Mouse (Mus musculus): ENCODE results near the gene Gm1979.
"Not testable (repeated sequence)": the region's sequence is repeated elsewhere in the genome, so short reads cannot be mapped to it uniquely, and the experiment has no call there.

Gene Gm1979

DNA sequence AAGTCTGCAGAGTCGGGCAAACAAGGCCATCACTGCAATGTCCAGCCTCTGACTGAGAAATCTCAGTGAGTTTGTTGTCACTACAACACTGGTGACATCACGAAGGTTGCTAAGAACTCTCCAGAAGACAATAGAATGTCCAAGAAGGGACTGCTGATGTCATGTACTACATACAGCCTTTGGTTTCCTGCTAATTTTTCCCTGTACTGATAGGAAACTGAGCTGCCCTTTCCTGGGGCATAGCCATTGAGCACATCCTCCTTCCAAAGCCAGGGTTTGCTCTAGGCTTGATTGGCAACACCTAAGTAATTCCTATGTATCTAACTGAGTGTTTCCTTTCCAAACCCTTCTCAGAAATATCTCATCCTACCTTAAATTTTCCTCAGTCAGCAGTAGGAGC, at the start of gene Gm1979:
TSS of gene Gm1979 (minus strand) at position 101 of the 400 bp plus-strand sequence.
- not testable (repeated sequence) for DNase-seq

GRCm38 (mm10) chr5:26039458-26039857, 34.9 kb upstream of the Gm1979 start, which contains the start of gene Speer4a:
Gene Speer4a (minus strand): TSS chr5:26039558.
- DNase-seq: not testable (repeated sequence)

DNA sequence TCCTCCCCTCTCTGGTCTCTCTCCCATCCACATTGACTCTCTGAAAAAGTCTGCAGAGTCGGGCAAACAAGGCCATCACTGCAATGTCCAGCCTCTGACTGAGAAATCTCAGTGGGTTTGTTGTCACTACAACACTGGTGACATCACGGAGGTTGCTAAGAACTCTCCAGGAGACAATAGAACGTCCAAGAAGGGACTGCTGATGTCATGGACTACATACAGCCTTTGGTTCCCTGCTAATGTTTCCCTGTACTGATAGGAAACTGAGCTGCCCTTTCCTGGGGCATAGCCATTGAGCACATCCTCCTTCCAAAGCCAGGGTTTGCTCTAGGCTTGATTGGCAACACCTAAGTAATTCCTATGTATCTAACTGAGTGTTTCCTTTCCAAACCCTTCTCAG, 18.2 kb upstream of the Gm1979 start, which contains the start of gene Gm5862:
TSS of gene Gm5862 (minus strand) at position 101 of the 400 bp plus-strand sequence.
- DNase-seq: not testable (repeated sequence)

- not testable (repeated sequence) for DNase-seq
These were observed 3.1 kb upstream of the Gm1979 start for GRCm38 (mm10) chr5:26007697-26008096.

GRCm38 (mm10) chr5:26006937-26007695, 2.5 kb upstream of the Gm1979 start:
- not testable (repeated sequence) for DNase-seq

DNA sequence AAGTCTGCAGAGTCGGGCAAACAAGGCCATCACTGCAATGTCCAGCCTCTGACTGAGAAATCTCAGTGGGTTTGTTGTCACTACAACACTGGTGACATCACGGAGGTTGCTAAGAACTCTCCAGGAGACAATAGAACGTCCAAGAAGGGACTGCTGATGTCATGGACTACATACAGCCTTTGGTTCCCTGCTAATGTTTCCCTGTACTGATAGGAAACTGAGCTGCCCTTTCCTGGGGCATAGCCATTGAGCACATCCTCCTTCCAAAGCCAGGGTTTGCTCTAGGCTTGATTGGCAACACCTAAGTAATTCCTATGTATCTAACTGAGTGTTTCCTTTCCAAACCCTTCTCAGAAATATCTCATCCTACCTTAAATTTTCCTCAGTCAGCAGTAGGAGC, 16.0 kb downstream of the Gm1979 start, which contains the start of gene Gm21698:
TSS of gene Gm21698 (minus strand) at position 101 of the 400 bp plus-strand sequence.
- DNase-seq: not testable (repeated sequence)

- DNase-seq: not testable (repeated sequence)
These were observed 32.0 kb downstream of the Gm1979 start, which contains the start of gene Gm21680 for GRCm38 (mm10) chr5:25972563-25972962. Gene Gm21680 (minus strand): TSS chr5:25972663.

- not testable (repeated sequence) for DNase-seq
These were observed 47.5 kb downstream of the Gm1979 start for GRCm38 (mm10) chr5:25957050-25957449.

- DNase-seq: not testable (repeated sequence)
These were observed 48.0 kb downstream of the Gm1979 start for GRCm38 (mm10) chr5:25956611-25957010.

- DNase-seq: not testable (repeated sequence)
These were observed 50.3 kb downstream of the Gm1979 start, which contains the start of gene Gm21671 for GRCm38 (mm10) chr5:25954317-25954716. Gene Gm21671 (minus strand): TSS chr5:25954417.
